Mouse (Mus musculus) lung, adult 2 months (tissue): ENCODE data around the gene Coro1c. TPM values are rescaled to one million over a fixed set of nuclear protein-coding genes. Genes with fewer than 3 reads are reported as not detected.
A peak's percentile ranks its signal among the peaks of the same experiment; 100 is the strongest.

ENCODE experiments used
- DNase-seq: peaks from one replicate; pipeline ENCODE4 v3.0.0; 2022
- H3K4me1 ChIP-seq: fragments of 200-500 bp; 2 replicates; pipeline ENCODE4 v1.6.1; 2011; ENCODE audit warnings: low read length; ENCODE audit not compliant: control insufficient read depth, insufficient read depth
- H3K4me3 ChIP-seq: fragments of 200-500 bp; replicated peaks from 2 replicates; pipeline ENCODE3; 2011; ENCODE audit warnings: low read depth, mild to moderate bottlenecking, control low read depth, low read length; ENCODE audit errors: extremely low read depth
- CTCF ChIP-seq: fragments of 200-500 bp; IDR thresholded peaks from 2 replicates; pipeline ENCODE4 v1.5.1; 2011; ENCODE audit warnings: mild to moderate bottlenecking, low read length, control low read depth; ENCODE audit not compliant: insufficient read depth
- POLR2A ChIP-seq: fragments of 200-500 bp; IDR thresholded peaks from 2 replicates; pipeline ENCODE4 v1.6.1; 2011; ENCODE audit warnings: low read depth, mild to moderate bottlenecking, control low read depth, low read length, borderline replicate concordance; ENCODE audit errors: extremely low read depth
- WGBS: fragments of 180-500 bp; shearing (Covaris S2); methylation state at CpG from one replicate; pipeline ENCODE4 v1.1.7; 2018; 5-methylcytosine and 5-hydroxymethylcytosine counted together
- polyA plus RNA-seq: library from polyadenylated mRNA; depleted of rRNA; stranded (reverse); fragments of >200 nt; gene quantifications from 2 replicates; pipeline ENCODE4 v1.2.3, GENCODE M21; 2012

Gene Coro1c
- polyA plus RNA-seq, 1 experiment, result 104 TPM

- Histone ChIP-seq H3K4me1 (peaks cover 34% of the 10 kb centered on the region), H3K4me3 (no peak overlapping the region)
- DNase-seq, result no peak
- 82% methylated on average over 4 of the region's 4 CpGs for WGBS
- TF ChIP-seq POLR2A, result no peak
- no peak for TF ChIP-seq CTCF
Measured at GRCm38 (mm10) chr5:113875625-113876024, 32.9 kb downstream of the Coro1c start.

GRCm38 (mm10) chr5:113874063-113875024, 34.2 kb downstream of the Coro1c start:
- 49% methylated on average over 19 of the region's 19 CpGs for WGBS
- DNase-seq, result no peak
- TF ChIP-seq POLR2A, result no peak
- no peak for TF ChIP-seq CTCF
- Histone ChIP-seq H3K4me3 (no peak overlapping the region), H3K4me1 (peaks cover 41% of the 10 kb centered on the region)

DNA sequence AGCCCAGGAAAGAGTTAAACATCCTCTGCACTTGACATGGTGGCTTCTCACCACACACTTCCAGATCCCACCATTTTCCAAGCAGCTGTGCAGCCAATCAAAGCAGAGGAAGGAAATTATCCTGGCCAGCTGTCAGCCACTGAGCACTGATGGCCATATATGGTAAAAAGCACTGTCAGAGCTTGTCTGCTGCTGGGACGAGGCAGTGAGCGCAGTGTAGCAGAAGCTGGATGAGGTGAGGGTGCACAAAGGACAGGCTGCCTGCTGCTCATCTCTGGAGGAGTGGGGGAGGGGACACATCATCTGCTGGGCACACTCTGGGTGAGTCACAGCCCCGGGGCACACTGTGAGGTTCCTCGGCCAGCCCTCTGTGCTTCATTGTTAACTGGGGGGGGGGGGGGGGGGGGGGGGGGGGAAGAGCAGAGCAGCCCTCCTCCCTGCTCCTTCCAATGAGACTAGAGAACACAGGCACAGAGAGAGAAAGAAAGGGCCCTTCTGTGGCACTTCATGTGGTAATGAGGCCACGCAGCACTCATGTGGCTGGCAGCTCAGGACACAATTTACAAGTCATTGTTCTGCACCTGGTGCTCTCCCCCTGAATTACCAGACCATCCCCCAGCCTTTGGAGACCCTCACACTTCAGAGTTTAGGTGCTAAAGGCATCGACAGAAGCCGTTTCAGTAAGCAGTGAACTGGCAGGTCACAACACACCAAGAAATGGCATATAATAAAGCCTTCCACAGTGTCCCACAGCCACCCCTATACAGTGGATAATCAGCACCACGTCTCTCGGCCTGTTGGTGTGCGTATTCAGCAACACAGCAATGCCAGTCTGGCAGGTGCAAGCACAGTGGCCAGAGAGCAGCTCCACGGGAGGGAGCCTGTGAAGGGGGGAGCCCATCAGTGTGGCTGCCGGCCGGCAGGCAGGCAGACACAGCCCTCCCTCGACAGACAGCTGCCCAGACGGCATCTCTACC, 35.3 kb downstream of the Coro1c start:
- TF ChIP-seq CTCF (no peak), POLR2A (peak; percentile 58; the same call in 1 of the 2 replicates)
- Histone ChIP-seq H3K4me3 (no peak overlapping the region), H3K4me1 (peaks cover 49% of the 10 kb centered on the region)
- no peak for DNase-seq
- 33% methylated on average over 14 of the region's 15 CpGs for WGBS

GRCm38 (mm10) chr5:113871903-113872548, 36.5 kb downstream of the Coro1c start:
- DNase-seq, result no peak
- no peak for TF ChIP-seq CTCF
- no peak for TF ChIP-seq POLR2A
- WGBS, result 67% methylated on average over 7 of the region's 7 CpGs
- Histone ChIP-seq H3K4me3 (no peak overlapping the region), H3K4me1 (peaks cover 49% of the 10 kb centered on the region)

GRCm38 (mm10) chr5:113870393-113871040, 38.0 kb downstream of the Coro1c start:
- 35% methylated on average over 21 of the region's 21 CpGs for WGBS
- TF ChIP-seq CTCF, result no peak
- no peak for TF ChIP-seq POLR2A
- no peak for DNase-seq
- no peak overlapping the region for H3K4me3 ChIP-seq
- H3K4me1 ChIP-seq, result peaks cover 49% of the 10 kb centered on the region

DNA sequence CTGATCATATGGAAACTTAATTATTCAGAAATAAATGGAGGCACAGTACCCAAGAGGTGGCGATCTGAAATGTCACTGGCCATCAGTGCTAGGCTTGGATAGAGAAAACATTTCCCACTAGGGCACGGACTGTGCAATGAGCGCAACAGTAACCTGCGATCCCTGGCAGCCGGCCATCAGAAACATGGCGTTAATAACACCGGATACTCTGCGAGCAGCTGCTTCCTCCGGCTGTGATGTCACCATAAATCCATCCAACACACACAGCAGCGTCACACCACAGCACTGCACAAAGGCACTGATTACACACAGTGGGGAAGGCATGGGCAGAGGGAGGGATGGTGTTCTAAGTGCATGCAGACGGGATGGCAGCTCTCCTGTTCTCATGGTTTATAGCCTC, 39.4 kb downstream of the Coro1c start:
- Histone ChIP-seq H3K4me1 (peaks cover 44% of the 10 kb centered on the region), H3K4me3 (no peak overlapping the region)
- no peak for TF ChIP-seq CTCF
- no peak for DNase-seq
- 25% methylated on average over 11 of the region's 11 CpGs for WGBS

DNA sequence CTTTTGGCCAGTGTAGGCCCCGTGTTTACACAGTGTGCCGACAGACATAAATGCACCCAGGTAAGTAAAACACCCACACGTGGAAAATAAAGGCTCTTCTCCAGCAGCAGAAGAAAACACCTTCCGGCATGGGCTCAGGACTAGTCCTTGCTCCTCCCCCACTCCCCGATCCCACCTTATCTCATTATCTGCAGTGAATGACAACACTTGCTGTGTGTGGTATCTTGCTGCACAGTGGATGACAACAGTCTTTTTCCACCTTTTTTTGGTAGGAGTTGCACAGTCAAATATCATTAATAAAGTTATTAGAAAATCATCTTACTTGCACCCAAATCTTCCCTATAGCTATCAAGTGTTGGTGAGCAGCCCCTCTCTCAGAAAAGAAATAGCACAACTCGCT, 43.6 kb downstream of the Coro1c start:
- WGBS, result 85% methylated on average over 6 of the region's 6 CpGs
- no peak for DNase-seq

GRCm38 (mm10) chr5:113863994-113864393, 44.6 kb downstream of the Coro1c start:
- no peak for DNase-seq
- TF ChIP-seq POLR2A (no peak), CTCF (no peak)
- 90% methylated on average over 12 of the region's 12 CpGs for WGBS
- Histone ChIP-seq H3K4me3 (no peak overlapping the region), H3K4me1 (peaks cover 11% of the 10 kb centered on the region)

More for the DNA sequence above, 43.6 kb downstream of the Coro1c start:
- Histone ChIP-seq H3K4me1 (peaks cover 12% of the 10 kb centered on the region), H3K4me3 (no peak overlapping the region)
- TF ChIP-seq CTCF (no peak), POLR2A (no peak)

DNA sequence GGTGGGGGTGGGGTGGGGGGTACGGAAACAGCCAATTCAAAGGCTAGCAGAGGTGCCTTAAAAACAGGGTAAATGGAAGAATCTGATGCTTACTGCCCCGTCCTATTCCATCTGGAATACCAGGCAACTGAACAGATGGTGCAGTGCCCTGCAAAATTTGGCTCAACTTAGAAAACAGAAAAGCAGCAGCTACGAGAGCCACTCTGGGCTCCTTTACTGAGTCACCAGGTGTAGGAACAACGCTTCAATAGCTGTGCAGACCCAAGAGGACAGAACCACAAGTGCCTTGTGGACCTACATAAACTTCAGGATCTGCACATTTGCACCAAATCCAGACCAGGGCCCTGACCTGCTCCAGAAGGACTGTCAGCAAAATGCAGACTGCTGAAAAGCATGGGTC, 46.1 kb downstream of the Coro1c start:
- TF ChIP-seq POLR2A (no peak), CTCF (no peak)
- Histone ChIP-seq H3K4me1 (peaks cover 11% of the 10 kb centered on the region), H3K4me3 (no peak overlapping the region)
- no peak for DNase-seq
- WGBS, result 87% methylated on average over 4 of the region's 4 CpGs
